Mouse (Mus musculus) liver, embryonic 14.5 days (tissue): ENCODE data around the gene Pigb.

Experiments
- CTCF ChIP-seq: IDR thresholded peaks from 2 replicates; pipeline ENCODE4 v1.5.1; 2016; ENCODE audit warnings: antibody characterized with exemption, low read depth, control low read depth
- EP300 ChIP-seq: IDR thresholded peaks from 2 replicates; pipeline ENCODE4 v1.6.1; 2016; ENCODE audit warnings: antibody characterized with exemption, low read depth

GRCm38 (mm10) chr9:73085845-73086244 is 45.7 kb upstream of the Pigb start:
- no peak for TF ChIP-seq CTCF
- TF ChIP-seq EP300: no peak
